ENCODE assay signal across 8 mouse cellular contexts in the genomic region with DNA sequence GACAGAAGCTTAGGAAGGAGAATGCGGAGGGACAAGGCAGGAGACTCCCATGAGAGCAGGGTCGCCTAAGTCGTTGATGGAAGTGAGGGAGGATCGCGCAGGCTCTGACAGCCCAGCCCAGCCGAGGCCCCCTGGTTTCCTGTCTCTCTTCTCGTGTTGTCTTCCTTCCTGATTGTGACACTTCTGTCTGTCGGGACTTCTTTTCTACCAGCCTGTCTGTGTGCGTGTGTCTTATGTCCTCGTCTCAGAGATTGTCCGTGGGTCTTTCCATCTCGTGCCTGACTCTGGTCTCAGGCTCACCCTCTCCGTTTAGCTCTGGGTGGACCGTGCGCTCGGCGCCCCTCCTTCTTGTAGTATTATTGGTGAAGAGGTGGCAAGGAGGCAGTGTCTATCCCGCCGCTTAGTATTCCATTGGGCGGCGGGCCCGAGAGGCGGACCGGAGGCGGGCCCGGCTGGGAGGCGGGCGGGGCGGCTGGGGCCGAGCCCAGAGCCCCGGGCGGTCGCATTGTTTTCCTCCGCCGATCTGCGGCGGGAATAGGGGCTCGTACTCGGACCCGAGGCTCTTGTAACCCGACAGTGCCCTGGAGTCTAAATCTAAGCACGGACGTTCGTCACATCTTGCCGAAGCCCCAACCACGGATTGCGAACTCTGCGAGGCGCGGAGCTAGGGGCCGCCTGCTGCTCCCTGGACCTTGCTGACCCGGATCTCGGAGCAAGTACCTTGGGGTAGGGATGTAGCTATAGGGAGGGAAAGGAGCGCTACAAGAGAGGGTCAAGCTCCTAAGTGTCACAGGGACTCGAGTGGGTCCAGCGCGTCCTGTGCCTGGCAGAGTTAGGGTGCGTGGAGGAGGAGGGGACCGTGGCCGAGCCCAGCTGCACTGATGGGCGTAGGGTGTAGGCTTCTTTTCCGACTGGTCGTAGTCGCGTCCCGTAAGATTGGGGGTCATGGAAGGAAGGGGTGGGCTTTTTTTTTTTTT. TPM values are rescaled to one million over a fixed set of nuclear protein-coding genes. Genes with fewer than 3 reads are reported as not detected.
DNase-seq lines count a peak whose midpoint lies in the region; ATAC-seq and TF ChIP-seq lines count a peak whose summit lies in the region.

A gene (plus strand): TSS at position 471 of the 977 bp plus-strand sequence.

- no peaks in the 10 kb centered on the region for H3K27me3 ChIP-seq in ES-Bruce4 (ENCODE audit: control insufficient read depth, insufficient read depth, low read length, poor library complexity, severe bottlenecking)
- no peaks in the 10 kb centered on the region for H3K27me3 ChIP-seq in forebrain, embryonic 14.5 days (replicated peaks; ENCODE audit: control insufficient read depth, insufficient read depth, low read length)

- peak within 1 kb of the TSS; percentile 54 for H3K9ac ChIP-seq in ES-Bruce4 (ENCODE audit: low read depth, poor library complexity, severe bottlenecking)
- H3K9ac ChIP-seq in forebrain, embryonic 14.5 days (ENCODE audit: low read length) = peak within 1 kb of the TSS; percentile 90

- intact Hi-C loops in heart, postnatal 25 days (cut with DNase I) = no loop called here

- 0 out of 2 replicates have a peak, but pooled peaks have one; percentile 22 for TF ChIP-seq EP300 in ES-Bruce4 (IDR thresholded peaks at IDR 0.05; ENCODE audit: insufficient read depth, low read depth, low read length)

- H3K36me3 ChIP-seq in ES-Bruce4 (ENCODE audit: control insufficient read depth, insufficient read depth, low read length, poor library complexity, severe bottlenecking) = no peaks in the 10 kb centered on the region
- H3K36me3 ChIP-seq in forebrain, embryonic 14.5 days (ENCODE audit: control insufficient read depth, insufficient read depth, low read length) = peaks cover 11% of the 10 kb centered on the region

- peak; percentile 95 for DNase-seq in forebrain, embryonic 14.5 days (ENCODE audit: low spot score)
- DNase-seq in heart, postnatal 25 days (ENCODE audit: low spot score) = peak; percentile 84
- DNase-seq in layer of hippocampus, adult 18-20 months (ENCODE audit: low spot score in 2 of 2) = peak; percentile 84 to 91
- DNase-seq in lung, adult 2 months = peak; percentile 86
- DNase-seq in thymus, adult 18-20 months = peak; percentile 78 to 80

- WGBS in forebrain, embryonic 14.5 days = under 1% methylated on average over 66 of the region's 66 CpGs
- WGBS in lung, adult 2 months = under 1% methylated on average over 66 of the region's 66 CpGs

- TF ChIP-seq CTCF in ES-Bruce4 (IDR thresholded peaks at IDR 0.05; ENCODE audit: low read depth, low read length) = no peak
- TF ChIP-seq CTCF in lung, adult 2 months (IDR thresholded peaks at IDR 0.05; ENCODE audit: insufficient read depth, low read length) = no peak

- no peak for TF ChIP-seq POLR2A in ES-Bruce4 (IDR thresholded peaks at IDR 0.05; ENCODE audit: insufficient read depth, low read length)
- TF ChIP-seq POLR2A in lung, adult 2 months (IDR thresholded peaks at IDR 0.05; ENCODE audit: borderline replicate concordance, extremely low read depth, low read depth, low read length) = peak; percentile 63; the same call in 1 of the 2 replicates

- H3K27ac ChIP-seq in ES-Bruce4 (ENCODE audit: insufficient read depth, low read length) = no peak within 1 kb of the TSS
- peak within 1 kb of the TSS; percentile 77 for H3K27ac ChIP-seq in forebrain, embryonic 14.5 days (ENCODE audit: low read depth, low read length)

- no peaks in the 10 kb centered on the region for H3K9me3 ChIP-seq in ES-Bruce4 (replicated peaks; ENCODE audit: control insufficient read depth, insufficient read depth, low read length, poor library complexity, severe bottlenecking)
- H3K9me3 ChIP-seq in forebrain, embryonic 14.5 days (replicated peaks; ENCODE audit: control insufficient read depth, low read length) = no peaks in the 10 kb centered on the region

- H3K4me2 ChIP-seq in forebrain, embryonic 14.5 days (ENCODE audit: low read length) = peak within 1 kb of the TSS; percentile 77

- peak; percentile 98 for ATAC-seq in cerebellum, adult (ENCODE audit: insufficient number of reproducible peaks, low FRiP score, low TSS enrichment)
- peak; percentile 97 for ATAC-seq in forebrain, embryonic 14.5 days
- peak; percentile 98 for ATAC-seq in neutrophil, adult 5-6 weeks (ENCODE audit: extremely low read depth, insufficient number of reproducible peaks, low FRiP score, poor library complexity, severe bottlenecking)

- peak within 1 kb of the TSS; percentile 80 for H3K4me3 ChIP-seq in ES-Bruce4 (ENCODE audit: low read depth, low read length)
- peak within 1 kb of the TSS; percentile 85 for H3K4me3 ChIP-seq in forebrain, embryonic 14.5 days (ENCODE audit: low read depth, low read length)
- H3K4me3 ChIP-seq in lung, adult 2 months (replicated peaks; ENCODE audit: extremely low read depth, low read depth, low read length) = peak within 1 kb of the TSS; percentile 91

- peaks cover 18% of the 10 kb centered on the region for H3K4me1 ChIP-seq in ES-Bruce4 (ENCODE audit: control insufficient read depth, insufficient read depth, low read length)
- peaks cover 24% of the 10 kb centered on the region for H3K4me1 ChIP-seq in forebrain, embryonic 14.5 days (ENCODE audit: control insufficient read depth, insufficient read depth, low read length)
- H3K4me1 ChIP-seq in lung, adult 2 months (ENCODE audit: control insufficient read depth, insufficient read depth, low read length) = peaks cover 13% of the 10 kb centered on the region; the same call in 1 of the 2 replicates

RNA-seq across cellular contexts. Expression of the gene that starts here (rescaled TPM):
- 13.3 and 18.8 TPM in 2 replicates for polyA plus RNA-seq in ES-Bruce4 (2011; ENCODE audit: insufficient read depth, insufficient read length, low read depth, missing spikeins)
- 22.8 and 25.2 TPM in 2 replicates for polyA plus RNA-seq in forebrain, embryonic 14.5 days (2014; fragmentation: Nextera tagmentation; extraction: Ambion mirVana)
- total RNA-seq in heart, postnatal 25 days (2021) = 1 to 10 TPM; 7.3 to 9.4 TPM
- 10 to 100 TPM; 29.4 to 34.2 TPM for total RNA-seq in layer of hippocampus, adult 18-20 months (2021)
- 10.7 and 11.8 TPM in 2 replicates for polyA plus RNA-seq in lung, adult 2 months (2012; rRNA removed)
- total RNA-seq in neutrophil, adult 5-6 weeks (2017) = 0.49 TPM in 1 of 2 replicates, not detected in the other

Comparison
In these comparisons a context has a peak if more than half of its experiments do, and no peak if none do; other contexts are left out.
1. Peak in ATAC-seq in neutrophil, adult 5-6 weeks; RNA of the gene not detected or under 1 TPM.